Mouse (Mus musculus): ENCODE measurements around the gene Prr7. TPM values are rescaled to one million over a fixed set of nuclear protein-coding genes. Genes with fewer than 3 reads are reported as not detected.

The Prr7 gene
- polyA plus RNA-seq, 1 experiment from 2014 or later = 0.85 TPM

DNA sequence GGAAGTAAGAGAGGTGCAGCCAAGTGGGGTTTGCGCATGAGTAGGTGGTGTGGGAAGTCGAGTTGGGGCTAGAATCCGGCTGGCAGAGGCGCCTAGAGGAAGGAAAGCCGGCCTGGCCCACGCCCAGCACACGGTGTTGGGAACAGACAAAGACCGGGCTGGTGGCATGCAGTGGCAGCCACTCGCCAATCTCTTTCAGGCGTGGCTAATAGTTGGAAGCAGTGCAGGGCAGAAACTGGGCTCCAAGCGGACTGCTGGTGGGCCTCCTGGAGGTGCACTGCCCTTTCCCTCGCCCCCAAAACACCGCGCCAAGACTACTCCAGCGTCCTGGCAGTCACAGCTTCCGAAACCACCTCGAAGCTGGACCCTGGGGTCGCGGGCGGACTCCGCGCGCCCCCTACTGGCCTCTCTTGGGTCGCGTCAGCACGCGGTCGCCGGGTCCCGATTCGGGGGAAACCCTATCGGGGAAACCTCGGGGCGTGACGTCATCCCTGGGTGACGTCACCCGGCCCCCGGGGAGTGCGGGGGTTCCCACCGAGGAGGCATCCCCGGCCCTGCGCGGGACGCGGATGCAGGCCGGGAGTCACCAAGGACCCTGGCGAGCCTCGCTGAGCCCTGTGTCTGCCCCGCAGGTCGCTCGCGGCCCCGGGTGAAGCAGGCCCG, 7.2 kb downstream of the Prr7 start:
- Histone ChIP-seq H3K4me2 (peak overlapping the region; percentile 99), H3K27me3 (replicated peaks) (no peaks in the 10 kb centered on the region), H3K27ac (peak overlapping the region; percentile 68; the same call in 1 of the 2 replicates), H3K9me3 (no peaks in the 10 kb centered on the region), H3K9ac (peak overlapping the region; percentile 60), H3K4me3 (replicated peaks) (peak overlapping the region; percentile 62), H3K4me1 (peaks cover 23% of the 10 kb centered on the region; the same call in 1 of the 2 replicates), H3K36me3 (peaks cover 21% of the 10 kb centered on the region)
- under 1% methylated on average over 54 of the region's 54 CpGs for WGBS
- ATAC-seq (ENCODE audit: insufficient read depth, low FRiP score, low read depth) = peak; percentile 52

DNA sequence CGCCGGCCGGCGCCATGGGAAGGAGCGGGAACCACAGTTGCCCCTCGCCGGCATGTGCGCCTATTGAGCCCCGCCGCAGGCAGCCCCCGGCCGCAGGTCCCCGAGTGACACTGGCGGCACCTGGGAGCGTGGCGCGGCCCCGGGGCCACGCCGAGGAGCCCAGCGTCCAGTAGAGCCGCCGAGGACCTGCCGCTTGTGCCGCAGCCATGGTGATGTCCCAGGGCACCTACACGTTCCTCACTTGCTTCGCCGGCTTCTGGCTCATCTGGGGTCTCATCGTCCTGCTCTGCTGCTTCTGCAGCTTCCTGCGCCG, 7.7 kb downstream of the Prr7 start:
- peak overlapping the region; percentile 62 for H3K4me3 ChIP-seq (replicated peaks)
- peaks cover 24% of the 10 kb centered on the region for H3K36me3 ChIP-seq
- H3K9me3 ChIP-seq = no peaks in the 10 kb centered on the region
- peak; percentile 12; the same call in 1 of the 2 replicates for ATAC-seq (ENCODE audit: insufficient read depth, low FRiP score, low read depth)
- H3K4me2 ChIP-seq = peak overlapping the region; percentile 99
- peaks cover 23% of the 10 kb centered on the region; the same call in 1 of the 2 replicates for H3K4me1 ChIP-seq
- no peaks in the 10 kb centered on the region for H3K27me3 ChIP-seq (replicated peaks)
- WGBS = under 1% methylated on average over 31 of the region's 31 CpGs
- H3K9ac ChIP-seq = peak overlapping the region; percentile 60
- H3K27ac ChIP-seq = peak overlapping the region; percentile 68; the same call in 1 of the 2 replicates

- peak overlapping the region; percentile 68 for H3K27ac ChIP-seq
- H3K4me2 ChIP-seq = peak overlapping the region; percentile 99
- ATAC-seq (ENCODE audit: insufficient read depth, low FRiP score, low read depth) = peak; percentile 28
- H3K4me3 ChIP-seq (replicated peaks) = peak overlapping the region; percentile 62
- H3K27me3 ChIP-seq (replicated peaks) = no peaks in the 10 kb centered on the region
- under 1% methylated on average over 93 of the region's 103 CpGs for WGBS
- peak overlapping the region; percentile 60 for H3K9ac ChIP-seq
- peaks cover 23% of the 10 kb centered on the region; the same call in 1 of the 2 replicates for H3K4me1 ChIP-seq
- H3K9me3 ChIP-seq = no peaks in the 10 kb centered on the region
- peaks cover 28% of the 10 kb centered on the region for H3K36me3 ChIP-seq
Measured at GRCm38 (mm10) chr13:55472132-55473022, 8.3 kb downstream of the Prr7 start.

DNA sequence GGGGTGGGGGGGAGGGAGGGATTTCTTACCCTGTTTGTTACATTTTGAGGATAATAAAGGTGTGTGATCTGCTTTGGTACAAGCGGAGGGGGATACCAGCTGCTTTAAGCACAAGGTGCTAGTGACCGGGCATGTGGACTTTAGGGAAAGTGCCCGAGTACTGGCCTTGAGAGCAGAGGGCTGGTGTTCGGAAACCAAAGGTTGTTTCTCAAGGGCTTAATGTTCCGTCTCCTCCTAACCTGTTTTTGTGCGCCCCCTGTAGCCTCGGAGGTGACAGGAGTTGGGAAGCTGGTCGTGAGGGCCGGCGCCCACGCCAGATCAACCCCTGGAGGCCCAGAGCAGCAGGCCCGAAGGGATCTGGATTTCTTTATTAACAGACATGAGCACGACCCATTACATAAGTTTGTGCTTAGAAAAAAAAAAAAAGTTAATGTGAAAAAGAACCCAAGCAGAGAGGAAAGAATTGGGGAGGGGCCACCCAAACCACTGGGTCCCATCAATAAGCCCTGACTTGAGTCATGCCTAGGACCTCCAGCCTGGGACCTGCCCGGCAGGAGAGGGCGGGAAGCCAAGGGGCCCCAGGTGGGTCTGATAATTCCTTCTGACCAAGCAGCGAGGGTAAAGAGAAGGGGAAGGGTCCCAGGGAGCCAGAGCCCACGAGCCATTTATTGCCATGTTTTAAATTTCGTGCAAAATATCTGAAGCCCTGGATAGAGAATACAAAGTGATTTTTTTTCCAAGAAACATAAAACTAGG, 9.2 kb downstream of the Prr7 start:
- no peak for ATAC-seq (ENCODE audit: insufficient read depth, low FRiP score, low read depth)
- Histone ChIP-seq H3K27ac (peak overlapping the region; percentile 68), H3K4me3 (replicated peaks) (peak overlapping the region; percentile 62), H3K4me2 (peak overlapping the region; percentile 99), H3K9ac (0 out of 2 replicates have a peak overlapping the region, but pooled peaks have one; percentile 19), H3K9me3 (no peaks in the 10 kb centered on the region), H3K4me1 (peaks cover 23% of the 10 kb centered on the region; the same call in 1 of the 2 replicates), H3K36me3 (peaks cover 33% of the 10 kb centered on the region), H3K27me3 (replicated peaks) (no peaks in the 10 kb centered on the region)
- 33% methylated on average over 18 of the region's 18 CpGs for WGBS

DNA sequence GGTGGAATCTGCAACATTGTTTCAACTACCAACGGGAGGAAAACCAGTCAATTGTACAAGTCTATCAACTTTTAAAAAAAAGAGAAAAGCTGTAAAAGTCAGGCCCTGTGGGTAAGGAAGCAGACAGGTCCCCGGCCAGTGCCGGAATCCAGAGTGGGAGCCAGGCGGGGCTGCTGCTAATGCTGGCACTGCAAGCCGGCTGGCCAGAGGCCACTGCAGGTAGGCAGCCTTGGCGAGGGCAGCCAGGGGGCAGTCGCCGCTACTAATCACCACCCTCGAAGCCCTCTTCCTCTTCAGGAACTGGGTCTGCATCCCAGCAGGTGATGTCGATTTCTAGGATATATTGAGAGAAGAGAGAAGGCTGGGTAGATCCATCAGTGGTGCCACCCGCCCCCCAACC, 9.9 kb downstream of the Prr7 start:
- Histone ChIP-seq H3K9ac (no peak overlapping the region), H3K27me3 (replicated peaks) (no peaks in the 10 kb centered on the region), H3K27ac (no peak overlapping the region), H3K4me1 (peaks cover 23% of the 10 kb centered on the region; the same call in 1 of the 2 replicates), H3K4me3 (replicated peaks) (no peak overlapping the region), H3K4me2 (no peak overlapping the region), H3K36me3 (peaks cover 33% of the 10 kb centered on the region), H3K9me3 (no peaks in the 10 kb centered on the region)
- 75% methylated on average over 11 of the region's 11 CpGs for WGBS
- ATAC-seq (ENCODE audit: insufficient read depth, low FRiP score, low read depth) = no peak

GRCm38 (mm10) chr13:55474621-55475069, 10.6 kb downstream of the Prr7 start:
- H3K9me3 ChIP-seq = no peaks in the 10 kb centered on the region
- H3K9ac ChIP-seq = no peak overlapping the region
- no peak for ATAC-seq (ENCODE audit: insufficient read depth, low FRiP score, low read depth)
- H3K27ac ChIP-seq = no peak overlapping the region
- H3K4me3 ChIP-seq (replicated peaks) = no peak overlapping the region
- no peaks in the 10 kb centered on the region for H3K27me3 ChIP-seq (replicated peaks)
- H3K4me2 ChIP-seq = no peak overlapping the region
- peaks cover 23% of the 10 kb centered on the region; the same call in 1 of the 2 replicates for H3K4me1 ChIP-seq
- H3K36me3 ChIP-seq = peaks cover 33% of the 10 kb centered on the region
- 52% methylated on average over 5 of the region's 5 CpGs for WGBS

DNA sequence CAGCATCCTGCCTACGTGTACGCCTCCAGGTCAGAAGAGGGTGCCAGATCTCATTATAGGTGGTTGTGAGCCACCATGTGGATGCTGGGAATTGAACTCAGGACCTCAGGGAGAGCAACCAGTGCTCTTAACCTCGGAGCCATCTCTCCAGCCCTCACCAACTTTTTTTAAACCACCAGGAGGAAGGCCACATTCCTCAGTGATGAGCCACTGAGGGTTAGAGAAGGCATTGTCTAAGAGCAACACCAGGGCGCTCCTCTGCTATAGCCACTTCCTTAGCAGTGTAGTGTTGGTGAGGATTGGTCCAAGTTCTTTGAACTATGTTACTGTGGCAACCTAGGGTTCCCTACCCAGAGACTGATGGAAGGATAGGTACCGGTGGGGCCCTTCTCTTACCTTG, 11.7 kb downstream of the Prr7 start:
- Histone ChIP-seq H3K4me3 (replicated peaks) (no peak overlapping the region), H3K27ac (no peak overlapping the region), H3K4me1 (peaks cover 22% of the 10 kb centered on the region; the same call in 1 of the 2 replicates), H3K4me2 (no peak overlapping the region), H3K36me3 (peaks cover 42% of the 10 kb centered on the region), H3K27me3 (replicated peaks) (no peaks in the 10 kb centered on the region), H3K9me3 (no peaks in the 10 kb centered on the region), H3K9ac (no peak overlapping the region)
- no peak for ATAC-seq (ENCODE audit: insufficient read depth, low FRiP score, low read depth)
- WGBS = 89% methylated on average over 5 of the region's 5 CpGs

GRCm38 (mm10) chr13:55476256-55476655, 12.2 kb downstream of the Prr7 start:
- WGBS = 83% methylated on average over 8 of the region's 8 CpGs
- ATAC-seq (ENCODE audit: insufficient read depth, low FRiP score, low read depth) = no peak
- H3K4me2 ChIP-seq = no peak overlapping the region
- no peaks in the 10 kb centered on the region for H3K27me3 ChIP-seq (replicated peaks)
- no peak overlapping the region for H3K4me3 ChIP-seq (replicated peaks)
- no peak overlapping the region for H3K27ac ChIP-seq
- H3K9me3 ChIP-seq = no peaks in the 10 kb centered on the region
- peaks cover 17% of the 10 kb centered on the region; the same call in 1 of the 2 replicates for H3K4me1 ChIP-seq
- H3K9ac ChIP-seq = no peak overlapping the region
- H3K36me3 ChIP-seq = peaks cover 44% of the 10 kb centered on the region

- Histone ChIP-seq H3K4me1 (peaks cover 20% of the 10 kb centered on the region), H3K27me3 (replicated peaks) (no peaks in the 10 kb centered on the region), H3K9me3 (no peaks in the 10 kb centered on the region), H3K36me3 (peaks cover 54% of the 10 kb centered on the region), H3K9ac (no peak overlapping the region), H3K4me2 (no peak overlapping the region), H3K27ac (no peak overlapping the region), H3K4me3 (replicated peaks) (no peak overlapping the region)
- 64% methylated on average over 16 of the region's 16 CpGs for WGBS
- no peak for ATAC-seq (ENCODE audit: insufficient read depth, low FRiP score, low read depth)
Measured at GRCm38 (mm10) chr13:55477492-55477891, 13.4 kb downstream of the Prr7 start.

DNA sequence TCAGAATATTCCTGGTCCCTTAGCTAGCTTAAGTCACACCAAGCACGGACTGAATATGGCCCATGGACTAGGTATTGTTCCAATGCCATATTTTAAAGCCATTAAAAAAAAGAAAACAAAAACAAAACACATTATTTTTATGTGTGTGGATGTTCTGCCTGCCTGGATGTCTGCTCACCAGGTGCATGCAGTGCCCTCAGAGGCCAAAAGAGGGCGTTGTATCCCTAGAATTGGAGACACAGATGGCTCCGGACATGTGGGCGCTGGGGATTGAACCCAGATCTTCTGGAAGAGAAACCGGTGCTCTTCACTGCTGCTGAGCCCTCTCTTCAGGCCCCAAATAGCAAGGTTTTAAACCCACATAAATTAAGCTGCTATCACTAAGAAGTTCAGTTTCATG, 14.0 kb downstream of the Prr7 start:
- ATAC-seq (ENCODE audit: insufficient read depth, low FRiP score, low read depth) = no peak
- H3K4me2 ChIP-seq = no peak overlapping the region
- H3K27ac ChIP-seq = no peak overlapping the region

DNA sequence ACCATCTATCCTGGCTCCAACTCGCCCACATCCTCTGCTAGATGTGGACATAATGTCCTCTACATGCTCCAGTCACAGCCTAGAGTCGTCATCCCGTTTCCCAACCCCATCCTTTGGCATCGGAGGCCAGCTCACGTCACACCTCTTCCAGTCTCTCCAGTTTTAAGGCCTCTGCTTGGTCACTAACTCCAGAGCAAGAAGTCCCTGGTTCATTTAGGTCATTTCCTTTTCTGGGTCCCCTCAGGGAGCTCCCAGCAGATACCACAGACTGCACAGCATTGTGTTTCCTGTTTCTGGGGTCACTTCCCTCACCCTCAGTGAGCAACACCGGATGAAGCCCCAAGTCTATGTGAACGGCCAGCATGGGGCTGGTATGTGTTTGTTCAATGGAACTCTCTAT, 14.9 kb downstream of the Prr7 start:
- peaks cover 24% of the 10 kb centered on the region for H3K4me1 ChIP-seq
- no peak overlapping the region for H3K4me3 ChIP-seq (replicated peaks)
- no peak overlapping the region for H3K9ac ChIP-seq
- H3K4me2 ChIP-seq = no peak overlapping the region
- no peak for ATAC-seq (ENCODE audit: insufficient read depth, low FRiP score, low read depth)
- H3K27me3 ChIP-seq (replicated peaks) = no peaks in the 10 kb centered on the region
- H3K9me3 ChIP-seq = no peaks in the 10 kb centered on the region
- WGBS = 76% methylated on average over 7 of the region's 7 CpGs
- no peak overlapping the region for H3K27ac ChIP-seq
- H3K36me3 ChIP-seq = peaks cover 50% of the 10 kb centered on the region

More for the DNA sequence above, 14.0 kb downstream of the Prr7 start:
- no peak overlapping the region for H3K9ac ChIP-seq
- 48% methylated on average over 5 of the region's 5 CpGs for WGBS
- peaks cover 54% of the 10 kb centered on the region for H3K36me3 ChIP-seq
- peaks cover 20% of the 10 kb centered on the region for H3K4me1 ChIP-seq
- no peaks in the 10 kb centered on the region for H3K27me3 ChIP-seq (replicated peaks)
- H3K4me3 ChIP-seq (replicated peaks) = no peak overlapping the region
- no peaks in the 10 kb centered on the region for H3K9me3 ChIP-seq

All from stomach, embryonic 15.5 days (tissue).